Mouse (Mus musculus): ENCODE measurements around the gene Slc16a8. TPM values are rescaled to one million over a fixed set of nuclear protein-coding genes. Genes with fewer than 3 reads are reported as not detected.
"Not testable (repeated sequence)": the region's sequence is repeated elsewhere in the genome, so short reads cannot be mapped to it uniquely, and the experiment has no call there.

Gene Slc16a8
- polyA plus RNA-seq, 1 experiment from 2014 or later: not detected

GRCm38 (mm10) chr15:79243234-79244042 lies 11.1 kb downstream of the Slc16a8 start:
- Histone ChIP-seq H3K4me1 (ENCODE audit: control insufficient read depth, low read depth, low read length) (no peaks in the 10 kb centered on the region; the same call in 1 of the 2 replicates), H3K27ac (ENCODE audit: low read length) (no peak overlapping the region), H3K4me2 (ENCODE audit: low read depth, low read length) (no peak overlapping the region), H3K27me3 (ENCODE audit: control insufficient read depth, insufficient read depth, low read depth, low read length) (no peaks in the 10 kb centered on the region), H3K9ac (ENCODE audit: low read depth, low read length) (no peak overlapping the region), H3K9me3 (replicated peaks; ENCODE audit: control insufficient read depth, low read length) (no peaks in the 10 kb centered on the region), H3K36me3 (ENCODE audit: control insufficient read depth, insufficient read depth) (peaks cover 13% of the 10 kb centered on the region), H3K4me3 (ENCODE audit: low read depth, low read length) (no peak overlapping the region)
- peak; percentile 90 for ATAC-seq (ENCODE audit: low read depth)
- WGBS (ENCODE audit: insufficient replicate concordance): 13% methylated on average over 10 of the region's 10 CpGs

GRCm38 (mm10) chr15:79242574-79243233 lies 11.9 kb downstream of the Slc16a8 start:
- Histone ChIP-seq H3K4me2 (ENCODE audit: low read depth, low read length) (no peak overlapping the region), H3K4me1 (ENCODE audit: control insufficient read depth, low read depth, low read length) (no peaks in the 10 kb centered on the region; the same call in 1 of the 2 replicates), H3K36me3 (ENCODE audit: control insufficient read depth, insufficient read depth) (peaks cover 13% of the 10 kb centered on the region), H3K9me3 (replicated peaks; ENCODE audit: control insufficient read depth, low read length) (no peaks in the 10 kb centered on the region), H3K27me3 (ENCODE audit: control insufficient read depth, insufficient read depth, low read depth, low read length) (no peaks in the 10 kb centered on the region), H3K9ac (ENCODE audit: low read depth, low read length) (no peak overlapping the region), H3K27ac (ENCODE audit: low read length) (no peak overlapping the region), H3K4me3 (ENCODE audit: low read depth, low read length) (no peak overlapping the region)
- WGBS (ENCODE audit: insufficient replicate concordance): 67% methylated on average over 13 of the region's 13 CpGs
- ATAC-seq (ENCODE audit: low read depth): peak; percentile 20; the same call in 1 of the 2 replicates

GRCm38 (mm10) chr15:79238036-79238435 lies 16.5 kb downstream of the Slc16a8 start:
- Histone ChIP-seq H3K27ac (ENCODE audit: low read length) (no peak overlapping the region), H3K36me3 (ENCODE audit: control insufficient read depth, insufficient read depth) (peaks cover 13% of the 10 kb centered on the region), H3K27me3 (ENCODE audit: control insufficient read depth, insufficient read depth, low read depth, low read length) (no peaks in the 10 kb centered on the region), H3K4me3 (ENCODE audit: low read depth, low read length) (no peak overlapping the region), H3K9me3 (replicated peaks; ENCODE audit: control insufficient read depth, low read length) (no peaks in the 10 kb centered on the region), H3K9ac (ENCODE audit: low read depth, low read length) (no peak overlapping the region), H3K4me1 (ENCODE audit: control insufficient read depth, low read depth, low read length) (no peaks in the 10 kb centered on the region; the same call in 1 of the 2 replicates), H3K4me2 (ENCODE audit: low read depth, low read length) (no peak overlapping the region)
- ATAC-seq (ENCODE audit: low read depth): no peak
- WGBS (ENCODE audit: insufficient replicate concordance): 76% methylated on average over 6 of the region's 6 CpGs

GRCm38 (mm10) chr15:79235268-79235667 lies 19.3 kb downstream of the Slc16a8 start:
- WGBS (ENCODE audit: insufficient replicate concordance): 69% methylated on average over 9 of the region's 9 CpGs
- peaks cover 7% of the 10 kb centered on the region; the same call in 1 of the 2 replicates for H3K36me3 ChIP-seq (ENCODE audit: control insufficient read depth, insufficient read depth)
- no peaks in the 10 kb centered on the region for H3K27me3 ChIP-seq (ENCODE audit: control insufficient read depth, insufficient read depth, low read depth, low read length)
- H3K4me3 ChIP-seq (ENCODE audit: low read depth, low read length): no peak overlapping the region
- H3K9me3 ChIP-seq (replicated peaks; ENCODE audit: control insufficient read depth, low read length): no peaks in the 10 kb centered on the region
- peak overlapping the region; percentile 24; the same call in 1 of the 2 replicates for H3K27ac ChIP-seq (ENCODE audit: low read length)
- no peak overlapping the region for H3K9ac ChIP-seq (ENCODE audit: low read depth, low read length)
- H3K4me1 ChIP-seq (ENCODE audit: control insufficient read depth, low read depth, low read length): no peaks in the 10 kb centered on the region; the same call in 1 of the 2 replicates
- H3K4me2 ChIP-seq (ENCODE audit: low read depth, low read length): no peak overlapping the region
- peak; percentile 74 for ATAC-seq (ENCODE audit: low read depth)

GRCm38 (mm10) chr15:79229058-79229821 lies 25.3 kb downstream of the Slc16a8 start, which contains the start of the genes Pick1 and Gm49486:
Gene Pick1 (plus strand): TSS chr15:79229173.
Gene Gm49486 (plus strand): TSS chr15:79229391.
- under 1% methylated on average over 51 of the region's 51 CpGs for WGBS (ENCODE audit: insufficient replicate concordance)
- peak within 1 kb of the TSS; percentile 83 for H3K4me2 ChIP-seq (ENCODE audit: low read depth, low read length)
- H3K4me3 ChIP-seq (ENCODE audit: low read depth, low read length): peak within 1 kb of the TSS; percentile 79
- peak within 1 kb of the TSS; percentile 84 for H3K9ac ChIP-seq (ENCODE audit: low read depth, low read length)
- peaks cover 3% of the 10 kb centered on the region; the same call in 1 of the 2 replicates for H3K36me3 ChIP-seq (ENCODE audit: control insufficient read depth, insufficient read depth)
- no peaks in the 10 kb centered on the region for H3K9me3 ChIP-seq (replicated peaks; ENCODE audit: control insufficient read depth, low read length)
- H3K27me3 ChIP-seq (ENCODE audit: control insufficient read depth, insufficient read depth, low read depth, low read length): no peaks in the 10 kb centered on the region
- peak within 1 kb of the TSS; percentile 79 for H3K27ac ChIP-seq (ENCODE audit: low read length)
- H3K4me1 ChIP-seq (ENCODE audit: control insufficient read depth, low read depth, low read length): peaks cover 8% of the 10 kb centered on the region
- peak; percentile 79 for ATAC-seq (ENCODE audit: low read depth)

- H3K4me2 ChIP-seq (ENCODE audit: low read depth, low read length); H3K9ac ChIP-seq (ENCODE audit: low read depth, low read length); H3K27ac ChIP-seq (ENCODE audit: low read length); H3K27me3 ChIP-seq (ENCODE audit: control insufficient read depth, insufficient read depth, low read depth, low read length); H3K36me3 ChIP-seq (ENCODE audit: control insufficient read depth, insufficient read depth); ATAC-seq (ENCODE audit: low read depth); H3K4me3 ChIP-seq (ENCODE audit: low read depth, low read length); H3K9me3 ChIP-seq (replicated peaks; ENCODE audit: control insufficient read depth, low read length); H3K4me1 ChIP-seq (ENCODE audit: control insufficient read depth, low read depth, low read length): not testable (repeated sequence)
- WGBS (ENCODE audit: insufficient replicate concordance): 37% methylated on average over 2 of the region's 2 CpGs
These were observed 28.8 kb downstream of the Slc16a8 start for GRCm38 (mm10) chr15:79225780-79226179.

- Histone ChIP-seq H3K4me3 (ENCODE audit: low read depth, low read length) (no peak overlapping the region), H3K9me3 (replicated peaks; ENCODE audit: control insufficient read depth, low read length) (no peaks in the 10 kb centered on the region), H3K4me2 (ENCODE audit: low read depth, low read length) (no peak overlapping the region), H3K27ac (ENCODE audit: low read length) (no peak overlapping the region), H3K36me3 (ENCODE audit: control insufficient read depth, insufficient read depth) (no peaks in the 10 kb centered on the region), H3K9ac (ENCODE audit: low read depth, low read length) (no peak overlapping the region), H3K4me1 (ENCODE audit: control insufficient read depth, low read depth, low read length) (peaks cover 3% of the 10 kb centered on the region), H3K27me3 (ENCODE audit: control insufficient read depth, insufficient read depth, low read depth, low read length) (no peaks in the 10 kb centered on the region; the same call in 1 of the 2 replicates)
- ATAC-seq (ENCODE audit: low read depth): peak; percentile 32
- 8% methylated on average over 5 of the region's 5 CpGs for WGBS (ENCODE audit: insufficient replicate concordance)
These were observed 29.9 kb downstream of the Slc16a8 start for GRCm38 (mm10) chr15:79224685-79225084.

- no peak overlapping the region for H3K4me2 ChIP-seq (ENCODE audit: low read depth, low read length)
- ATAC-seq (ENCODE audit: low read depth): peak; percentile 30; the same call in 1 of the 2 replicates
- H3K9ac ChIP-seq (ENCODE audit: low read depth, low read length): no peak overlapping the region
- no peaks in the 10 kb centered on the region for H3K4me1 ChIP-seq (ENCODE audit: control insufficient read depth, low read depth, low read length)
- no peaks in the 10 kb centered on the region; the same call in 1 of the 2 replicates for H3K27me3 ChIP-seq (ENCODE audit: control insufficient read depth, insufficient read depth, low read depth, low read length)
- H3K27ac ChIP-seq (ENCODE audit: low read length): no peak overlapping the region
- no peak overlapping the region for H3K4me3 ChIP-seq (ENCODE audit: low read depth, low read length)
- H3K9me3 ChIP-seq (replicated peaks; ENCODE audit: control insufficient read depth, low read length): no peaks in the 10 kb centered on the region
- WGBS (ENCODE audit: insufficient replicate concordance): 36% methylated on average over 5 of the region's 5 CpGs
- H3K36me3 ChIP-seq (ENCODE audit: control insufficient read depth, insufficient read depth): no peaks in the 10 kb centered on the region
These were observed 30.9 kb downstream of the Slc16a8 start for GRCm38 (mm10) chr15:79223641-79224040.
